Mouse (Mus musculus) C2C12 (cell line): Measurements from ENCODE around the gene Rph3al.

ENCODE experiments used
- CTCF ChIP-seq: IDR thresholded peaks from one replicate; pipeline ENCODE4 v1.5.1; 2011; ENCODE audit not compliant: control insufficient read depth, insufficient read depth, insufficient read length
- FOSL1 ChIP-seq: IDR thresholded peaks from one replicate; pipeline ENCODE4 v1.8.0; 2011; ENCODE audit warnings: mild to moderate bottlenecking, low read length; ENCODE audit not compliant: poor library complexity, insufficient read depth, severe bottlenecking
- MAX ChIP-seq: IDR thresholded peaks from one replicate; pipeline ENCODE4 v1.6.1; 2011; ENCODE audit warnings: mild to moderate bottlenecking, control low read depth

- TF ChIP-seq CTCF (no peak), FOSL1 (no peak), MAX (no peak)
Observed at GRCm38 (mm10) chr11:75947223-75947622, 9.0 kb upstream of the Rph3al start.
